Mouse (Mus musculus) heart, embryonic 14.5 days (tissue): ENCODE results near the gene 1700017B05Rik. TPM values are rescaled to one million over a fixed set of nuclear protein-coding genes. Genes with fewer than 3 reads are reported as not detected.

ENCODE experiments used
- ATAC-seq: fragments of 200-750 bp; cut with Nextera tagmentation; 2 replicates; pipeline ENCODE4 v1.8.0; 2017; ENCODE audit warnings: low read depth, moderate TSS enrichment; ENCODE audit not compliant: insufficient number of reproducible peaks, insufficient read depth, low FRiP score
- H3K27ac ChIP-seq, 2 experiments: fragments of 200-500 bp in 1 of 2; fragments of 300-500 bp in 1 of 2; sonication (generic) in 1 of 2; replicated peaks in 1 of 2; 2 replicates each; pipeline ENCODE4 v1.5.1; 2012 to 2014; ENCODE audit warnings: low read depth in 2 of 2, low read length in 2 of 2, control low read depth in 1 of 2, mild to moderate bottlenecking in 1 of 2, mixed read lengths in 1 of 2; ENCODE audit not compliant: control insufficient read depth in 1 of 2, insufficient read depth in 1 of 2
- H3K27me3 ChIP-seq: fragments of 300-500 bp; sonication (generic); 2 replicates; pipeline ENCODE4 v1.6.1; 2014; ENCODE audit warnings: mild to moderate bottlenecking, low read length, control low read depth; ENCODE audit not compliant: control insufficient read depth, insufficient read depth
- H3K36me3 ChIP-seq: fragments of 300-500 bp; sonication (generic); 2 replicates; pipeline ENCODE4 v1.6.1; 2014; ENCODE audit warnings: mild to moderate bottlenecking, control low read depth, low read length, mixed read lengths; ENCODE audit not compliant: control insufficient read depth, insufficient read depth
- H3K4me1 ChIP-seq, 2 experiments: fragments of 200-500 bp in 1 of 2; fragments of 300-500 bp in 1 of 2; sonication (generic) in 1 of 2; 2 replicates each; pipeline ENCODE4 v1.6.1; 2012 to 2014; ENCODE audit warnings: low read length in 2 of 2, control low read depth in 1 of 2, mixed read lengths in 1 of 2; ENCODE audit not compliant: control insufficient read depth in 2 of 2, insufficient read depth in 2 of 2
- H3K4me2 ChIP-seq: fragments of 300-500 bp; sonication (generic); 2 replicates; pipeline ENCODE4 v1.6.1; 2014; ENCODE audit warnings: mild to moderate bottlenecking, low read length
- H3K4me3 ChIP-seq, 2 experiments: fragments of 200-500 bp in 1 of 2; fragments of 300-500 bp in 1 of 2; sonication (generic) in 1 of 2; 2 replicates each; pipeline ENCODE4 v1.5.1; 2012 to 2014; ENCODE audit warnings: low read length in 2 of 2, mild to moderate bottlenecking in 2 of 2, control low read depth in 1 of 2, low read depth in 1 of 2, moderate library complexity in 1 of 2; ENCODE audit not compliant: control insufficient read depth in 1 of 2, insufficient read depth in 1 of 2
- H3K9ac ChIP-seq: fragments of 300-500 bp; sonication (generic); 2 replicates; pipeline ENCODE4 v1.6.1; 2014; ENCODE audit warnings: mild to moderate bottlenecking, low read length
- H3K9me3 ChIP-seq: fragments of 300-500 bp; sonication (generic); 2 replicates; pipeline ENCODE4 v1.6.1; 2016; ENCODE audit warnings: low read length, control low read depth; ENCODE audit not compliant: control insufficient read depth
- WGBS: fragments of 180-500 bp; shearing (Covaris S2); extraction: QIAGEN DNeasy Blood & Tissue Kit; methylation state at CpG from one replicate; pipeline ENCODE4 v1.1.7; 2014; 5-methylcytosine and 5-hydroxymethylcytosine counted together
- polyA plus RNA-seq: library from polyadenylated mRNA; unstranded; fragments of >200 nt; fragmentation: Nextera tagmentation; extraction: Ambion mirVana; gene quantifications from 2 replicates; pipeline ENCODE4 v1.2.1, GENCODE M21; 2014

Gene 1700017B05Rik
- polyA plus RNA-seq, 1 experiment from 2014 or later = 10.6 TPM

- Histone ChIP-seq H3K4me1 (peaks cover 4 to 16% of the 10 kb centered on the region in 2 experiments; a peak in 3 of 4 replicates), H3K9ac (no peak overlapping the region), H3K36me3 (no peaks in the 10 kb centered on the region), H3K27me3 (no peaks in the 10 kb centered on the region), H3K4me2 (no peak overlapping the region), H3K4me3 (no peak overlapping the region), H3K9me3 (no peaks in the 10 kb centered on the region), H3K27ac (no peak overlapping the region)
- ATAC-seq = no peak
- 58% methylated on average over 9 of the region's 9 CpGs for WGBS
Observed at GRCm38 (mm10) chr9:57271837-57272562, 9.6 kb upstream of the 1700017B05Rik start.

- Histone ChIP-seq H3K4me2 (no peak overlapping the region), H3K4me1 (peaks cover 4 to 16% of the 10 kb centered on the region in 2 experiments; a peak in 3 of 4 replicates), H3K9me3 (no peaks in the 10 kb centered on the region), H3K27ac (no peak overlapping the region), H3K9ac (no peak overlapping the region), H3K4me3 (no peak overlapping the region), H3K27me3 (no peaks in the 10 kb centered on the region), H3K36me3 (no peaks in the 10 kb centered on the region)
- no peak for ATAC-seq
- 72% methylated on average over 1 of the region's 1 CpGs for WGBS
Observed at GRCm38 (mm10) chr9:57271081-57271480, 8.7 kb upstream of the 1700017B05Rik start.

GRCm38 (mm10) chr9:57270399-57270798 is 8.0 kb upstream of the 1700017B05Rik start:
- H3K9ac ChIP-seq = no peak overlapping the region
- no peak overlapping the region for H3K27ac ChIP-seq
- 35% methylated on average over 8 of the region's 8 CpGs for WGBS
- H3K9me3 ChIP-seq = no peaks in the 10 kb centered on the region
- no peak overlapping the region for H3K4me3 ChIP-seq
- no peak overlapping the region for H3K4me2 ChIP-seq
- no peaks in the 10 kb centered on the region for H3K27me3 ChIP-seq
- ATAC-seq = no peak
- H3K36me3 ChIP-seq = no peaks in the 10 kb centered on the region
- peaks cover 10 to 19% of the 10 kb centered on the region in 2 experiments for H3K4me1 ChIP-seq

GRCm38 (mm10) chr9:57269384-57269783 is 7.0 kb upstream of the 1700017B05Rik start:
- H3K27ac ChIP-seq = no peak overlapping the region
- H3K4me3 ChIP-seq = no peak overlapping the region
- H3K4me2 ChIP-seq = no peak overlapping the region
- H3K4me1 ChIP-seq = peaks cover 16 to 28% of the 10 kb centered on the region in 2 experiments
- 27% methylated on average over 1 of the region's 1 CpGs for whole genome bisulfite sequencing
- H3K36me3 ChIP-seq = no peaks in the 10 kb centered on the region
- ATAC-seq = no peak
- H3K9ac ChIP-seq = no peak overlapping the region
- no peaks in the 10 kb centered on the region for H3K27me3 ChIP-seq
- H3K9me3 ChIP-seq = no peaks in the 10 kb centered on the region

- Histone ChIP-seq H3K9me3 (no peaks in the 10 kb centered on the region), H3K36me3 (no peaks in the 10 kb centered on the region), H3K4me1 (peaks cover 16 to 28% of the 10 kb centered on the region in 2 experiments), H3K27ac (no peak overlapping the region), H3K4me2 (no peak overlapping the region), H3K9ac (no peak overlapping the region), H3K27me3 (no peaks in the 10 kb centered on the region), H3K4me3 (no peak overlapping the region)
- 18% methylated on average over 3 of the region's 3 CpGs for WGBS
- ATAC-seq = no peak
Observed at GRCm38 (mm10) chr9:57268575-57268974, 6.2 kb upstream of the 1700017B05Rik start.

- no peak for ATAC-seq
- Histone ChIP-seq H3K4me1 (peaks cover 16 to 29% of the 10 kb centered on the region in 2 experiments), H3K27ac (no peak overlapping the region), H3K4me3 (no peak overlapping the region), H3K27me3 (no peaks in the 10 kb centered on the region), H3K4me2 (no peak overlapping the region), H3K9me3 (no peaks in the 10 kb centered on the region), H3K9ac (no peak overlapping the region), H3K36me3 (no peaks in the 10 kb centered on the region)
- WGBS = 28% methylated on average over 10 of the region's 10 CpGs
Observed at GRCm38 (mm10) chr9:57268078-57268477, 5.7 kb upstream of the 1700017B05Rik start.

- H3K4me2 ChIP-seq = no peak overlapping the region
- H3K27me3 ChIP-seq = no peaks in the 10 kb centered on the region
- H3K9ac ChIP-seq = no peak overlapping the region
- WGBS = 61% methylated on average over 5 of the region's 5 CpGs
- H3K4me1 ChIP-seq = peaks cover 16 to 33% of the 10 kb centered on the region in 2 experiments
- H3K27ac ChIP-seq = no peak overlapping the region
- no peaks in the 10 kb centered on the region for H3K36me3 ChIP-seq
- H3K9me3 ChIP-seq = no peaks in the 10 kb centered on the region
- H3K4me3 ChIP-seq = no peak overlapping the region
- ATAC-seq = no peak
Observed at GRCm38 (mm10) chr9:57267421-57267820, 5.0 kb upstream of the 1700017B05Rik start.

- ATAC-seq = no peak
- Histone ChIP-seq H3K27ac (no peak overlapping the region), H3K27me3 (no peaks in the 10 kb centered on the region), H3K4me2 (no peak overlapping the region), H3K9me3 (no peaks in the 10 kb centered on the region), H3K4me3 (no peak overlapping the region), H3K36me3 (no peaks in the 10 kb centered on the region), H3K9ac (no peak overlapping the region), H3K4me1 (peaks cover 23 to 44% of the 10 kb centered on the region in 2 experiments)
- WGBS = 15% methylated on average over 5 of the region's 5 CpGs
Observed at GRCm38 (mm10) chr9:57265125-57265524, 2.7 kb upstream of the 1700017B05Rik start.
